Mouse (Mus musculus) frontal cortex, adult (tissue): ENCODE measurements around the gene Shbg.
"Not testable (repeated sequence)": the region's sequence is repeated elsewhere in the genome, so short reads cannot be mapped to it uniquely, and the experiment has no call there.

Experiments
- ATAC-seq: cut with Nextera tagmentation; 2 replicates; pipeline ENCODE4 v1.9.2; 2017; ENCODE audit warnings: mild to moderate bottlenecking, moderate library complexity, mixed read lengths; ENCODE audit not compliant: low TSS enrichment

Gene Shbg

DNA sequence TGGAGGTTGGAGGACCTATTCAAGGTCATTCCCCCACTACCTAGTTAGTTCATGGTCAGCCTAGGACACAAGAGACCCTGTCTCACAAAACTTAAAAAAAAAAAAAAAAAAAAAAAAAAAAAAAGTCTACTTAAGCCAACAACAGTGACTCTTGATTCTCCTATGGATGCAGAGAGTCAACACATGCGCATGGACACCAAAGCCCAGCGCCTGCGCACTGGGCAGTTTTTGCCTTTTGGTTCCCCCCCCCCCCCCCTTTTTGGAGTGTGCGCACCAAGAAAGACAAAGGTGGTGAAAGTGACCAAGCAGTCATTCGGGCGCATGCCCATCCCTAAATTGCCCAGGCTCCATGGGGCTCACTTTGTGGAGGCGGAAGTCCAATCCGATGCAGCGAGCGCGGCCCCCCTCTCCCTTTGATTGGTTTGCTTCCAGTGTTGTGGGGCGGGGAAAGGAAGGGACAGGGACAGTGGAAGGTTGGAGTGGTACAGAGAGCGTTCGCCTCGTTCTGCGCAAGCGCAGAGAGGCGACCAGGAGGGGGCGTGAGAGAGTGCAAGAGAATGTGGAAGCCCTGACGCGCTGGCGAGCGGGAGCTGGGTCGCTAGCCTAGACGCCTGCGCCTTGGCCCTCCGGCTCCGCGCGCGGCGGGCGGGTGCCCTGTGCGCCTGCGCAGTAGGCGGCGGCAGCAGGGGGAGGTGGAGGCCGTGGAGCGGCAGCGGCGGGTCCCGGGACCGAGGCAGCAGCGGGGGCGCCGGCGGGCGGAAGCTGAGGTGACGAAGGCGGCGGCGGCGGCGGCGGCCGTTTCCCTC is 14.8 kb upstream of the Shbg start, which contains the start of gene Fxr2:
TSS of gene Fxr2 (plus strand) at position 707 of the 806 bp plus-strand sequence.
- ATAC-seq, result peak; percentile 97

DNA sequence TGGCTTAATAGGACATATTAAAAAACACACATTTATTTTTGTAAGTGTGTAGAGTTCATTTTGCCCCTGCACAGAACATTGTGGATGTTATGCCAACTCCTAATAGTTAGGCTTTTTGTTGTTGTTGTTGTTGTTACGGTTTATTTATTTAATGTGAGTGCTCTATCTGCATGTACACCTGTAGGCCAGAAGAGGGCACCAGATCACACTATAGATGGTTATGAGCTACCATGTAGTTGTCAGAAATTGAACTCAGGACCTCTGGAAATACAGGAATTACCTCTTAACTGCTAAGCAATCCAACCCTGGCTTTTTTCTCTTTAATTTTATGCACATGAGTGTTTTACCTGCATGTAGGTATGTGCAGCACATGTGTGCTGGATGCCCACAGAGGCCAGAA is 12.1 kb upstream of the Shbg start:
- no peak for ATAC-seq

DNA sequence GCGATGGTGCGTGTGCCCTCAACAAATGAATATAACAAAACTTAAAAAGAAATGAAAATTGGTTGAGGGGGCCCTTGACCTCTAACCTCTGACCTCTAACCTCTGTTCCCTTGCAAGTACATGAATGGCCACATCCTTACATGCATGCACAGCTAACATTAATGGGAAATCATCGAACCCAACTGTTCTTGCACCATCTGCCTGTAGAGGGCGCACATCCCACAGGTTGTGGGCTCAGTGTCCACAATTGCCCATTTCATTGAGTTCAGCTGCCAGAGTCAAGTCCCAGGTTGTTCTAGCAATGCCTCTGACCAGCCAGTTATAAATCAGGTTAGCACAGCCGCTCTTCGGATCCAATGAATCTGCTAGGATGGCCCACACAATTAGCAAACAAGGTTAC is 10.6 kb upstream of the Shbg start:
- ATAC-seq, result no peak

DNA sequence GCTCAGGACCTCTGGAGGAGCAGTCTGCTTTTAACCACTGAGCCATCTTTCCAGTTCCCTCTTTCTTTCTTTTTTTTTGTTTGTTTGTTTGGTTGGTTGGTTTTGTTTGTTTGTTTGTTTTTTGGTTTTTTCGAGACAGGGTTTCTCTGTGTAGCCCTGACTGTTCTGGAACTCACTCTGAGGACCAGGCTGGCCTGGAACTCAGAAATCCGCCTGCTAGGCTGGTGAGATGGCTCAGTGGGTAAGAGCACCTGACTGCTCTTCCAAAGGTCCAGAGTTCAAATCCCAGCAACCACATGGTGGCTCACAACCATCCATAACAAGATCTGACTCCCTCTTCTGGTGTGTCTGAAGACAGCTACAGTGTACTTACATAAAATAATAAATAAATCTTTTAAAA is 6.6 kb upstream of the Shbg start:
- ATAC-seq, result not testable (repeated sequence)

DNA sequence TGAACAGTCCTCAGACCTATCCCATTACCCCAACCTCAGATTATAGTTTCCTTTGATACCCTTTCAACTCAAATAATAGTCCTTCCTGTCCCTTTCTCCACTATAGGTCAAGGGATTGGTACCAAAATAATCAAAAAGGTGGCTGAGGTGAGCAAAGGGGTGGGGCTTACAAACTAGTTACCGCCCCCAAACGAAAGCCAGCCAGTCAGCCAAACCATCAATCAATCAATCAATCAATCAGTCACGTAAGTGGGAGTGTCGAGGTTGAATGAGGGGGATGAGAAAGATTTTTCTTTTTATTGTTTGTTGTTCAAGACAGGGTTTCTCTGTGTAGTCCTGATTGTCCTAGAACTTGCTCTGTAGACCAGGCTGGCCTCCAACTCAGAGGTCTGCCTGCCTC is 5.3 kb upstream of the Shbg start:
- ATAC-seq, result no peak

DNA sequence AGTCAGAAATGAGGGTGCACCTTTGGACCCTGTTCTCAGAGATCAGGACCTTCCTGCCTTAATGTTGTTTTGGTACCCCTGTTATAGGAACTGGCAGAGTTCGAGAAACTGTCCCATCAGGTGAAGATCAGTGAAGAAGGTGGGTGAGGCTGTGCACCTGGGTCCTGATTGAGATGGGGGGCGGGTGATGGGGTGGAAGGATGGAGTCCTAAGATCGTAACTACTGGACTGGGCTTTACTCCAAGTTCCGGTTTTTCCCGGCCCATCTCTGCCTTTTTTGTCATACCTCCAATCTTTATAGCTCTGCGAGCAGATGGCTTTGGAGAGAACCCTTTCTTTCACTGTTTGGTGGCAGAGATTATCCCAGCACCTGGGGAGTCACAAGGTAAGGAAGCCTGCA is 4.7 kb upstream of the Shbg start:
- no peak; the same call in 1 of the 2 replicates for ATAC-seq

DNA sequence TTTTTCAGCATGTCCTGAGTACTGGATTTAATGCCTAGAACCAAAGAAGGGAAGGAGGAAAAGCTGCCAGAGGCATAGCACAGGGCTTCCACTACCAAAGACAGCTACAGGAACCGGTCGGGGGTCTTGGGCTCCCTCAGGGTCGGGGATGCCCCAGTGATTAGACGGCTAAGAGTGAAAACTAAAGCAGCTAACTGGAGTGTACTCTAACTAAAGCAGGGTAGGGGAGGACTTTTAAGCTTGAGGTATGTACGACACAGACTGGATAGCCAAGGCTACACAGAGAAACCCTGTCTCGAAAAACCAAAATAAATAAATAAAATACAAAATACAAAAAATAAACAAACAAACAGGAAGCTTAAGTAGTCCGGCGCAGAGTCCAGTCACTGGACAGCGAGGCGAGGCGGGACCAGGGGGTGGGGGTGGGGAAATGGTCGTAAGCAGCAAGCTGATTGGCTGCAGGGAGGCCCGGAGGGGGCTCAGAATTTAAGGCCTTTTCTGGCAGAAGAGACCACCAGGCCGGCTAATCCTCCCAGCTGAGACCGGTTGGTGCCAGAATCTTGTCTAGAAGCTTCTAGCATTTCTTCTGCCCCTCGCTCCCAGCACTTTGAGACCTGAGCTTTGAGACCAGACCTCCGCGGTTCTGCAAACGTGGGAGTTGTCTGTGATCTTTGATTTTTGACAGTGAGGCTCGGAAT is 4.0 kb upstream of the Shbg start, which contains the start of gene Sat2:
TSS of gene Sat2 (plus strand) at position 454 of the 698 bp plus-strand sequence.
- peak; percentile 65; the same call in 1 of the 2 replicates for ATAC-seq

DNA sequence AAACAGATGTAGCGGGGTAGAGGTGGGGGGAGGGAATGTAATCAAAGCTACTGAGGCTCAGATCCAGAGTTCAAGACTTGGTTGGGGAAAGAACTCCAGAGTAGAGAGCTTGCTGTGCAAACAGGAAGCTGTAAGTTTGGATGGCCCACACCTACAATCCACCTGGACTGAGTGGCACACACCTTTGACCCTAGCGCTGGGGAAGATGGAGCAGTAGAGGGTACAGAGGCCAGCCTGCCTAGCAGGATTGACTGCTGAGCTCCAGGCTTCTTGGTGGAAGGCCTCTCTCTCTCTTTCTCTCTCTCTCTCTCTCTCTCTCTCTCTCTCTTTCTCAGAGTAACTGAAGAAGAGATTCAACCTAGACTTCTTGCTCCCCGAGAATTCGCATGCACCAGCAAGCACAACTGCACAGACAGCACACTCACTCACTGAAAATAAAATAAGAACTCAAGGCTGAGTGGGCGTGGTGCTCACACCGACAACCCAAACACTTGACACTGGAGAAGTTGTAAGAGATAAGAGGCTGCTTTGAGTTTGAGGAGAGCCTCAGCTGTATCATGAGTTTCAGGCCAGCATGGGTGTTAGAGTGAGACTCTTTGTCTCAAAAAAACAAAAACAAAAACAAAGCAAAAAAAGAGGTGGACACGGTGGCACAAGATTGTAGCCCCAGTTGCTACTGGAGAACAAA is 2.8 kb upstream of the Shbg start:
- ATAC-seq, result no peak

DNA sequence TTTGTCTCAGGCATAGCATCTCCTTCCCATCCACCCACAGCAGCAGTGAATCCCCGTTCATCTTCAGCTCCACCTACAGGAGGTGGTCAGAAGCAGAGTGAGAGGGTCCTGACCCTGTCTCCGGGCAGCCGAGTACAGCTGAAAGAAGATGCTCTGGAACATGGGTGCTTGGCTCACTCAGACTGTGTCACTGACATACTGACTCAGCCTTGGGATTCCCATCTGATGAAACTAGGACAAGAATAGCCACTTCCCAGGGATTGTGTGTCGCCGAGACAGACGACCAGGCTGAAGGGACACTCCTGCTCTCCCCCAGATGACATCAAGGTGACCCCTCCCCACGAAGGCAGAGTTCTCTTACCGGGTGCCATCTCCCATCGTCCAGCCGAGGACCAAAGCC is 924 bp downstream of the Shbg start:
- no peak for ATAC-seq

DNA sequence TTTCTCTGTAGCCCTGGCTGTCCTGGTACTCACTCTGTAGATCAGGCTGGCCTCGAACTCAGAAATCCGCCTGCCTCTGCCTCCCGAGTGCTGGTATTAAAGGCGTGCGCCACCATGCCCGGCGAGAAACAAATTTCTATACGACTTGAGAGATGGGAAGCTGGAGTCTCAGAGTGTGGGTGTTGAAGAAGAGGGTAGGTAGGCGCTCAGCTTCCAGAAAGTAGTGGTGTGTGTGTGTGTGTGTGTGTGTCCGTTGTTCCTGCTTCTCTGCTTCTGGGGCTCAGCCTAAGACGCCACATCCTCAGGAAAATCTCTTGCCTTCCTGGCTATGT is 3.5 kb downstream of the Shbg start:
- not testable (repeated sequence) for ATAC-seq

DNA sequence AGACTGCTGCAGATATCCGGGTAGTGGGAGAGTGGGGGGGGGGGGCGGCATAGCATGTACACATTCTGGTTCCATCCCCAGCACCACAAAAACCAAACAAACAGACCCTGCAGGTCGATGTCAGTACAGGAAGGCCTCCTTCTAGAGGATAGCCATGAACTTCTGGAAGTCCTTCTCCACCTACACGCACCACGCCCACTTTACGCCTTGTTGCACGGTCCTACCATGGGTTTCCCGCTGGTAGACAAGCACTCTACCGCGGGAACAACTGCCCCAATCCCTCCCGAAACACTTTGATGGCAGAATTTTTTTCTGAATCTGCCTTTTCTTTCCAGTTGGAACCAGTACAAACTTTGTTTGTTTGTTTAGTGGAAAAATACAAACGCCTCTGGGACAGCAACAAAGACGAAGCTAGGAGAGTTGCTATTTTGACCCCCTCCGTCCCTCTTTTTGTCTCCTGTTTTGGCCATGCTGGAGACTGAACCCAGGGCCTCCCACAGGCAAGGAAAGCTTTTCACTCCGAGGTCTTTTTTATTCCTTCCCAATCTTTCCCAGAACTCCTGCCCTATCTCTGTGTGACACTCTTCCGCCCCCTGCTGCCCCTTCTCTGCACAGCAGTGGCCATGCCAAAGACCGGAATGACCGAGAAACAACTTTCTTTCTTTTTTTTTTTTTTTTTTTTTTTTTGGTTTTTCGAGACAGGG is 4.0 kb downstream of the Shbg start:
- peak; percentile 81 for ATAC-seq

DNA sequence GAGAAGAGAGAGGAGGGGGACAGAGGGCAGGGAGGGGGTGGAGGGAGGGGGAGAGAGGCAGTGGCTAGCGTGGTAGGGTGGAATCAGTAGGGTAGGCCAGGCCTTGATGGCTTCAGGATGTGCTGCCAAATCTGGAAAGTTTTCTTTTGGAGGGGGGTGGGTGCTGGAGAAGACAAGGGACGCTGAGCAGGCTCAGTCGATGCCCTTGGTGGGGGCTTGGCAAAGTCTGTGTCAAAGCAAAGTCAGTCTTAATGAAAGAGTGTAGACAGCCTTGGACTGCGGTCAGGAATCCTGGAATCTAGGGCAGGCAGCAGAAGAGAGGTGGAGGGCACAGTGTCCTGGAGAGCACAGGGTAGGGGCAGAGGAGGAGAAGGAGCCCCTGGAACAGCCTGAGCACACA is 6.8 kb downstream of the Shbg start:
- no peak; the same call in 1 of the 2 replicates for ATAC-seq

DNA sequence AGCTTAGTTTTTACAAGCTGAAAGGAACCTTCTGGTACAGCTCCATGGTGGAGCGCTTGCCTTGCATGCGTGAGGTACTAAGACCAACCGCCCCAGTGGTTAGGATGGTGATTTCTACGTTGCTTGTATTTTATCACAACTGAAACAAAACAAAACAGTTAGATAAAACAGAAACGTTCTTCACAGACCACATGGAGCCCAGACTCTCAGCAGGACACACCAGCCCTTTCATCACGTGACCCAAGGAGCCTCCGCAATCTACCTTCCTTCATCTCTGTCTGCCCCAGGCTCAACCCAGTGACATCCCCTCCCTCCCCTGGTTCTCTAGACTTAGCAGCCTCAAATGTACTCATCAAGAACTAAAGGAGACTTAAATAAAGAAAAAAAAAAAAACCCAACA is 8.3 kb downstream of the Shbg start:
- ATAC-seq, result no peak

DNA sequence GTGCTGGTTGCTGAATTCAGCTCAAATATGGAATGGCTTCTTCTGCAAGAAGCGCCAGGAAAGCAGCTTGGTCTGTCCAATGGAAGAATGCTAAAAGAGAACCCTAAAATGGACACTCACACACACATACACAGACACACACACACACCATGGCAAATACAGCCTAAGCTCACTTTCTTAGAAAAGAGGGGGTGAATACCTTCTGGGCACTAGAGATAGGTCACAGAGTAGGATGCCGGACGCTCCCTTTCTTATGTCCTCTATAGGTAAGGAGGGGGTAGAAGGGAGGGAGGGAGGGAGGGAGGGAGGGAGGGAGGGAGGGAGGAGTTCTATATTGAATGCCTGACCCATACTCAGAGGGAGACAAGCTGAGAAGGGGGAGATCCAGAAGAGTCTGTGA is 9.2 kb downstream of the Shbg start:
- no peak for ATAC-seq

DNA sequence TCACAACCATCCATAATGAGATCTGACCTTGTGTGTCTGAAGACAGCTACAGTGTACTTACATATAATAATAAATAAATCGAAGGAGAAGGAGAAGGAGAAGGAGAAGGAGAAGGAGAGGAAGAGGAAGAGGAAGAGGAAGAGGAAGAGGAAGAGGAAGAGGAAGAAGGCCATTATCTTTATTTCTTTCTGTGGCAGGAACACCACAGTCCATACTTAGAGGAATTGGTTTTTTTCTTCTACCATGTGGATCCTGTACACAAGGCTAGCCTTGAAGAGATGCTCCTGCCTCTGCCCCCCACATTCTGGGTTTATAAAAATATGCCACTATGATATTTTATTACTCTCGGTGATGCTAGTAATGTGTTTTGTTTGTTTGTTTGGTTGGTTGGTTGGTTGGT is 10.9 kb downstream of the Shbg start:
- ATAC-seq, result no peak

DNA sequence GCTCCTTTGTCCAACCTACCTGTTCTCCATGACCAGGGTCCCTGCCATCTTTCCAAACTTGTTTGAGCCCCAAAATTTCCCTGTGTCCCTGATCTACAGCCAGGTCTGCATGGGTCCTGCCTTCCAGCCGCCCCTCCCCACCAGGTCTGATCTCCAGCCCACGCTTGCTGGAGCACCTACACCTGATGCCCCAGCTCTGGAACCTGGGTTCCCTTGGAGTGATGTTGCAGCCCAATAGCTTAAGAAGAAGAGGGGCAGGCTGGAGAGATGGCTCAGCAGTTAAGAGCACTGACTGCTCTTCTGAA is 11.3 kb downstream of the Shbg start:
- no peak for ATAC-seq

DNA sequence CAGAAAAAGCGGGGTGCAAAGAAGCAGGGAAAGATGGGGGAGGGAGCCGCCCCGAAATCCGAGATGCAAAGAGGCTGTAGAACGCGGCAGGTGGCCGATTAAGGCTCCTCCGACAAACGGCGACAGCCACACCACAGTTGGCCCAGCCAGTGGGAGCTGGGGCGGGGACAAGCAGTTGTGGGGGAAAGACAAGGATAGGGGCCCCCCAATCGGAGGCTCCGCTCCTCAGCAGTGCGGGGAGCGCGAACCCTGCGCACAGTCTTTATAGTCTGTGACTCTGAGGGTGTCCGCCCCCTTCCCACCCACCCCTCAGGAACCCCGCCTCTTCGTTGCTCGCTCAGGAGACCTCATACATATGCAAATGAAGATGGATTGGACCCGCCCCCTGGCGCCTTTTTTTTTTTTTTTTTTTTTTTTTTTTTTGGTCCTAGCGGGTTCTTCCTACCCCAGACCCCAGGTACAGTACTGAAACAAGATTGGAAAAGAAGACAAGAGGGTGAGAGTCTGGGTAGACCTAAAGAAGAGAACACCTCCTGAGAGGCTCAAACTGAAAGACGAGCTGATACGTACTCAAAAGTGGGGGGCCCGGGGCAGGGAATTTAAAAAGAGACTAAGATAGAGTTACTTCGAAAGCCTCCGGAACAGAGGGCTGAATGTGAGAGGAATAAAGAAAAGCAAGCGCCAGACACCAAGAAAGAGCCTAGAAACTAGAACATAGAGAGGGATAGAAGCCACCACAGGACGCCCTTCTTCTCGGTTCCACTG is 11.8 kb downstream of the Shbg start, which contains the start of gene Atp1b2:
TSS of gene Atp1b2 (minus strand) at position 217 of the 765 bp plus-strand sequence.
- ATAC-seq, result peak; percentile 82

DNA sequence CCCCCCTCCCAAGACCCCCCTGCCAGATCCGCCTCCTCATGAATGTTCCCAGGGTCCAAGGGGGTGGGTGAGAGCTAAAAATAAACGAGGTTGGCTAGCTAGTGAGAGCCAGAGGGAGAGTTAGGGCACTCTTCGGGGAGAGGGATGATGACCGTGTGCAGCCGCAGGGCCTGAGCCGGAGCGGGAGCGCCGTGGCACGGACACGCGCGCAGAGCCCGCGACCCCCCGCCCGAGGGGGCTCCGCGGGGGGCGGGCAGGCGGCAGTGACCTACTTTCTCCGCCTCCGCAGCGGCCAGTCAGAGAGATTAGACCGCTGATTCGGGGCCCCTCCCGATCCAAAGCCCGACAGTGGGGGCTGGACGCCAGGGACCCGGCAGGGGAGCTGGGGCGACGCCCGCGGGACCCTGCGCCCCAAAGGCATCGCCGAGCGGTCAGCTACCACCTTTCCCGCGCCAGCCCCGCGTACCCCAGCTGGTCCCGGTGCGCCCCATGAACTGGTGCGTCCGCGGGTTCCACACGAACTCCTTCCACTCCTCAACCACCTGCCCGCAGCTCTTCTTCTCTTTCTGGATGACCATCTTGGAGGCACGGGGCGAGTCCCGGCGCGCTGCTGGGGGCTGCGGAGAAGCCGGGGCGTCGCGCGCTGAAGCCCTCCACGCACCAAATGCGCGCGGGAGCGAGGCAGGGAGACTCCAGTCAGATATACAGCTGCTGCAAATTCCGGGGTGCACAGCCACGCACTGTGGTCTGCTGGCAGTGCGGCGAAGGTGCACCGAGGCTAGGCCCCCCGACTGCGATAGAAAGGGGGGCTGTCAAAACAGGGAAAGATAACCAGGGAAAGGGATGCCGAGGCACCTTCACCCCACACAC is 12.7 kb downstream of the Shbg start:
- 0 out of 2 replicates have a peak, but pooled peaks have one; percentile 33 for ATAC-seq

DNA sequence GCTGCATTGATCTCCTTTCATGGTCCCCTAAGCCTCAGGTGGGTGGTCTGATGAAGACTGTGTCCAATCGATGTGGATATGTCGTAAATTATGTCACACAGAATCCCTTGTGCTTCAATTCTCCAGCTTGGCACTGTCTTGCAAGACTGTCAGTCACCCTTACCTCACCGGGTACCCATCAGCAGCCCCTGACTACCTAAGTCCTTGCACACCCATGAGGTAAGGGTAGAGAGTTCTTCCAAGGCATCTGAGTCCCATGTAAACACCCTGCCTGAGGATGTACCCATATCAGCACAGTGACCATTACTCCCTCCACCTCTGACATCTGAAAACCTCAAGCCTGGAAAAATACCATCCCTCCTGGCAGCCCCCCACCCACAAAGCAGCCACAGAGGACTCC is 13.4 kb downstream of the Shbg start:
- no peak; the same call in 1 of the 2 replicates for ATAC-seq

DNA sequence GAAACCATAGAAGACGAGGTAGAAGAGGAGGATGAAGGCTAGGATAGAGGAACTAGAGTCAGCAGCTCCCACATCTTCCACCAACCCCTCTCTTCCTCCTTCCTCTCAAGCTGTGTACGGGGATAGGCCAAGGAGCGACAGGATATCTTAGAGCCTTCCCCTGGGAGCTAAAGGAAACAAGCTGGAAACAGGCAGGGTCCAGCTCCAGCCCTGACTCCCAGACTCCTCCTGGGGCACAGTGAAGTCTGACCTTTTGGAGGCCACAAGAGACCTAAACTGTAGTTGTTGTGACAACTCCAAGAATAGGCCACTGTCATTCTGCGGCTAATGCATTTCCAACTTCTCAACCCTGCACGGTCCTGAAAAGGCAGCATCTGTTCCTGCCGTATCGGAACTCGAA is 14.2 kb downstream of the Shbg start:
- ATAC-seq, result no peak
